Mouse (Mus musculus): ENCODE measurements around the gene Hist1h2ap. TPM values are rescaled to one million over a fixed set of nuclear protein-coding genes. Genes with fewer than 3 reads are reported as not detected.
"Not testable (repeated sequence)": the region's sequence is repeated elsewhere in the genome, so short reads cannot be mapped to it uniquely, and the experiment has no call there.

Hist1h2ap gene
- polyA plus RNA-seq, 1 experiment = 102 TPM

DNA sequence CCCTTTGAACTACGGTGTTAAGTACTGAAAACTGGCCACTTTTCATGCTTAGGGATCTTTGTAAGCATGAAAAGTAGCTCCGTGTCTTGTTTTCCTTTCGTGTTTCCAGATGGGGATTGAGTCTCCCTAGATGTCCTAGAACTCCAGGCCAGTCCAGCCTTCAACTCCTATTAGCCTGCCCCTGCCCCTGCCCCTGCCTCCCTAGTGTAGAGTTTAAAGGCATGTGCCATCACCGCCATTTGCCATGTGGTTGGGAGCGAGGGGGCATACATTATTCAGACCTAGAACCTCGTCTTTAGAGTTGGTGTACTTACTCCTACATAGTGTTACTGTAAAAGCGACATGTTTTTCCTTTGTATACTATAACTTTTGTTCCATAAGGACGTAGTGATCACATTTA, 22.2 kb downstream of the Hist1h2ap start:
- not testable (repeated sequence) for H3K4me3 ChIP-seq (replicated peaks; ENCODE audit: control insufficient read depth, low read depth, low read length); H3K4me1 ChIP-seq (ENCODE audit: control insufficient read depth, insufficient read depth, low read length); H3K27ac ChIP-seq (ENCODE audit: control insufficient read depth, insufficient read depth, low read depth, low read length, poor library complexity)
- WGBS = no CpG with 5 or more reads among the region's 8 CpGs

DNA sequence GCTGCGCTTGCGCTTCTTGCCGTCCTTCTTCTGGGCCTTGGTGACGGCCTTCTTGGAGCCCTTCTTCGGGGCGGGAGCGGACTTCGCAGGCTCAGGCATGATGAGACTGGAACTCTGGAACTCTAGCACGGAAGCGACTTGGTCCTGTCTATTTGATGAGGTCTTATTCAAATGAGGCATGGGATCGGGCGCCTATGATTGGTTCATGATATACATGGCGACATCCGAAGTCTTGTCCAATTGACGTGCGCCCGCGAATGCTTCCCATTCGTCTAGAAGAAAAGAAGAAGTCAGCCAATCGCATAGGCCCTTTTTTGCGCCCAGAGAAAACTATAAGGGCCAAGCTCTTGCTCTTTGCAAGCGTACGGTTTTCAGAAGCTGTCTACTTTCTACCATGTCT, 23.2 kb downstream of the Hist1h2ap start, which contains the start of the genes Hist1h2bq and Hist1h2ao:
Gene Hist1h2bq, minus strand, starts transcription at position 125 of the 400 bp plus-strand sequence.
Gene Hist1h2ao, plus strand, starts transcription at position 393 of the 400 bp plus-strand sequence.
- not testable (repeated sequence) for H3K4me1 ChIP-seq (ENCODE audit: control insufficient read depth, insufficient read depth, low read length); H3K4me3 ChIP-seq (replicated peaks; ENCODE audit: control insufficient read depth, low read depth, low read length); H3K27ac ChIP-seq (ENCODE audit: control insufficient read depth, insufficient read depth, low read depth, low read length, poor library complexity)
- no CpG with 5 or more reads among the region's 23 CpGs for WGBS

GRCm38 (mm10) chr13:21803058-21803457, 30.2 kb downstream of the Hist1h2ap start:
- H3K27ac ChIP-seq (ENCODE audit: control insufficient read depth, insufficient read depth, low read depth, low read length, poor library complexity); H3K4me1 ChIP-seq (ENCODE audit: control insufficient read depth, insufficient read depth, low read length); H3K4me3 ChIP-seq (replicated peaks; ENCODE audit: control insufficient read depth, low read depth, low read length): not testable (repeated sequence)
- no CpG with 5 or more reads among the region's 4 CpGs for WGBS

DNA sequence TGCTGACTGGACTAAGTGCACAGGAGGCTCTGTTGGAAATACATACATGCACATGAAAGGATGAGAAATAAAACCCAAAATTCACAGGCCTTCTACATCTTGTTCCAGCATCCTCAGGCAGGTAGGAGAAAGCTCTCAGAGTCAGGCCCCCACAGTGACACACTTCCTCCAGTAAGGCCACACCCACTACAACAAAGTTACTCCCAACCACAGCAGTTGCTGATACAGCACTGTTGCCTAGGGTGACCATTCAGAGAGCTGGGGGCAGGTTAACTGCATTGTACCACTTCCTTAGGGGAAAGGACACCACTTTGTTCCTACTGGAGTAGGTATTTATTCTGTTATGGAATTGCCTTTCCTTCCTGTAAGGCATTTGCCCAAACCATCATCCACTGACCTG, 36.1 kb downstream of the Hist1h2ap start:
- not testable (repeated sequence) for H3K27ac ChIP-seq (ENCODE audit: control insufficient read depth, insufficient read depth, low read depth, low read length, poor library complexity); H3K4me3 ChIP-seq (replicated peaks; ENCODE audit: control insufficient read depth, low read depth, low read length); H3K4me1 ChIP-seq (ENCODE audit: control insufficient read depth, insufficient read depth, low read length)

DNA sequence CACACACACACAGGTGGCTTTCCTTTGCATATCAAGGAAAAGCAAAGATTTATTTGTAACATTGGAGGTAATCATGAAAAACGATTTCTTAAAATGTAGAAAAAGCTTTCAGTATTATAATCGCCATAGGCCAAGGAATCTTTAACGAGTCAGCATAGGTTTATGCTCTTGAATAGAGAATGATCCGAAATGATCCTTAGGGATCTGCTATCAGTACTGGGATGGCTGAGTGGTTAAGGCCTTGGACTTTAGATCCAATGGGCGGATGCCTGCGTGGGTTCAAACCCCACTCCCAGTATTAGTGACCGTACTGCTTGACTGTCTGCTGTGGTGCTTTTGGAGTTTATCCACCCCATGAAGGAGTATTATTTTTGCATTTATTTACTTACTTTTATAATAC, 37.7 kb downstream of the Hist1h2ap start:
- Histone ChIP-seq H3K4me1 (ENCODE audit: control insufficient read depth, insufficient read depth, low read length) (no peaks in the 10 kb centered on the region), H3K27ac (ENCODE audit: control insufficient read depth, insufficient read depth, low read depth, low read length, poor library complexity) (no peak overlapping the region), H3K4me3 (replicated peaks; ENCODE audit: control insufficient read depth, low read depth, low read length) (no peak overlapping the region)
- TF ChIP-seq POLR2A (IDR thresholded peaks at IDR 0.05; ENCODE audit: borderline replicate concordance, control insufficient read depth, low read depth, low read length) (no peak), CTCF (IDR thresholded peaks at IDR 0.05; ENCODE audit: control insufficient read depth, insufficient read depth, low read length) (no peak)
- 90% methylated on average over 7 of the region's 7 CpGs for WGBS

DNA sequence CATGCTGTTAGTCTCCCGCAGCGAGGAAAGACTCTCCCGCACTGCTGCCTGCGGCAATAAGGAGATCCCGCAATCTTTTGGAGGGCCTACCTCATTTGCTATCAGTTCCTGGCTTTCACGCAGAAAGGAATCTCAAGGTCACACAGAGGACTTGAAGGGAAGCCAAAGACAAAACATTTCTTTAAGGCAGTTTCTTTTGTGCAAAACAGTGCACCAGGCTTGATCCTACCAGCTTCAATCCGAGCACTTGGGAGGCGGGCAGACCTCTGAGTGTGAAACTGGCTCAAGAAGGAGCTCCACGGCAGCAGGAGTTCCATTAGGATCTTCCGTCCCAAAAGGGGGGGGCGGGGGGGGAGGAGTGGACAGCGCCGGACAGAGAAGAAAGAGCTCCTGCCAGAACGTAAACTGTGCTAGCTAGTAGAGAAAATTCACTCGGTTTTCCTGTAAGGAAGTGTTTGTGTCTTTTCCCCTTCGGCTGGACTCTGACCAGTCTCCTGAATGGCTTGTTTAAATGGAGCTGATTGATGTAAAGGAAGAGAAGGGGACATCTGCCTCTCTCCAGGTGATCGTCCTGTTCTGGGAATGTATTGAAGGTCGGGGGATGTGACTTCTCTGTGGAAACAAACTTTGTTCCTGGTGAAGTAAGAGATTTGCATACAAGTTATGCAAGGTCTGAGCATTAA, 42.6 kb downstream of the Hist1h2ap start:
- H3K4me1 ChIP-seq (ENCODE audit: control insufficient read depth, insufficient read depth, low read length) = no peaks in the 10 kb centered on the region; the same call in 1 of the 2 replicates
- WGBS = 48% methylated on average over 18 of the region's 18 CpGs
- no peak overlapping the region for H3K4me3 ChIP-seq (replicated peaks; ENCODE audit: control insufficient read depth, low read depth, low read length)
- no peak overlapping the region for H3K27ac ChIP-seq (ENCODE audit: control insufficient read depth, insufficient read depth, low read depth, low read length, poor library complexity)
- no peak for TF ChIP-seq POLR2A (IDR thresholded peaks at IDR 0.05; ENCODE audit: borderline replicate concordance, control insufficient read depth, low read depth, low read length)
- TF ChIP-seq CTCF (IDR thresholded peaks at IDR 0.05; ENCODE audit: control insufficient read depth, insufficient read depth, low read length) = no peak

DNA sequence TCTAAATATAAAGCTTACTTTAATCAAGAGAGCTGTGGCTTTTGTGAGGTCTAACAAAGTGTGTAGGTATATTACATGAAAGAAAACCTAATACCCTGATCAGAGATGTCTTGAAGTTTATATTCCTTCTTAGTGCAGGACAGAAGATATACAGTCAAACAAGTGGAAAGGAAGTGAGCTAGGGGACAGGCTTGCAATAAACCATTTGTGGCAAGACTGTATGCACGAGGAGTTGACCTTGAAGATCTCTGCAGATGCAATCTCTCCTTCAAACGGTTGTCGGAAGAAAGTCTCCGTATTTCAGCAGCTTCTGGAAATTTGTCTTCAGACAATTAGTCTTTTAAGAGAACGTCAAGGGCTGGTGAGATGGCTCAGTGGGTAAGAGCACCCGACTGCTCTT, 43.4 kb downstream of the Hist1h2ap start:
- TF ChIP-seq POLR2A (IDR thresholded peaks at IDR 0.05; ENCODE audit: borderline replicate concordance, control insufficient read depth, low read depth, low read length) (no peak), CTCF (IDR thresholded peaks at IDR 0.05; ENCODE audit: control insufficient read depth, insufficient read depth, low read length) (no peak)
- Histone ChIP-seq H3K4me3 (replicated peaks; ENCODE audit: control insufficient read depth, low read depth, low read length) (no peak overlapping the region), H3K27ac (ENCODE audit: control insufficient read depth, insufficient read depth, low read depth, low read length, poor library complexity) (no peak overlapping the region), H3K4me1 (ENCODE audit: control insufficient read depth, insufficient read depth, low read length) (no peaks in the 10 kb centered on the region; the same call in 1 of the 2 replicates)
- 55% methylated on average over 6 of the region's 6 CpGs for WGBS

DNA sequence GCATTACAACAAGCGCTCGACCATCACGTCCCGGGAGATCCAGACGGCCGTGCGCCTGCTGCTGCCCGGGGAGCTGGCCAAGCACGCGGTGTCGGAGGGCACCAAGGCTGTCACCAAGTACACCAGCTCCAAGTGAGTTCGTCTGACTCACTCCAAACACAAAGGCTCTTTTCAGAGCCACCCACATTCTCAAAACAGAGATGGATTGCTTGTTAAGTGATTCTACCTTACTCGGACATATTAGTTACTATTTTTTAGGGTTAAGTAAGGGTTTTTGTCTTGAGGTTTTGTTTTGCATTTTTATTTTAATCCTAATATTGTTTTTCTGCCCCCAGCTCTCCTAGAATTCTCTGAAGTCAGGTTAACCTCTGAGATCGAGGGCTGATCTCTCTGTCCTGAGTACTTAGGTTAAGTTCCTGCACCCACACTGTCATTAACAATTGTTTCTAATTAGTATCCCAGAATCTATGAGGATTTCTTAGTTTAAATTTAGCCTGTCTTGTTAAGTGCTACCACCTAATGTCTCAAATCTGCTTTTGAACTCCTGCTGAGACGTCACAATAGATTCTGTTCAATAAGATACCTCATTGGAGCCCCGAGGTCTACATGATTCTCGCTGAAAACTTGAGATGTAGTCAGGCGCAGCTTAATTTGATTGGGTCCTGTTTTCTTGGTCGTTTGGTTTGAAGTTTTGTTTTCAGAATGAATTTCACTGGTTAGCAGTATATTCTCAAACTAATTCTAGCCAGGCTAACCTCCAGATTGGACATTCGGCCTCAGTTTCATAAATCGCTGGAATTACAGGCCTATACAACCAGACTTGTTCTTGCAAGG, 45.3 kb downstream of the Hist1h2ap start:
- 32% methylated on average over 17 of the region's 21 CpGs for whole genome bisulfite sequencing
- no peak for TF ChIP-seq CTCF (IDR thresholded peaks at IDR 0.05; ENCODE audit: control insufficient read depth, insufficient read depth, low read length)
- peak; percentile 1; the same call in 1 of the 2 replicates for TF ChIP-seq POLR2A (IDR thresholded peaks at IDR 0.05; ENCODE audit: borderline replicate concordance, control insufficient read depth, low read depth, low read length)
- H3K27ac ChIP-seq (ENCODE audit: control insufficient read depth, insufficient read depth, low read depth, low read length, poor library complexity) = peak overlapping the region; percentile 80
- peak overlapping the region; percentile 44 for H3K4me3 ChIP-seq (replicated peaks; ENCODE audit: control insufficient read depth, low read depth, low read length)
- H3K4me1 ChIP-seq (ENCODE audit: control insufficient read depth, insufficient read depth, low read length) = peaks cover 3% of the 10 kb centered on the region; the same call in 1 of the 2 replicates
